Mouse (Mus musculus): Measurements from ENCODE around the gene Tmem44. TPM values are rescaled to one million over a fixed set of nuclear protein-coding genes. Genes with fewer than 3 reads are reported as not detected.

Gene Tmem44
- polyA plus RNA-seq, 1 experiment from 2014 or later = 69.3 TPM

- Histone ChIP-seq H3K4me3 (no peak overlapping the region), H3K9ac (no peak overlapping the region), H3K4me2 (no peak overlapping the region), H3K27me3 (no peaks in the 10 kb centered on the region), H3K36me3 (peaks cover 39% of the 10 kb centered on the region), H3K27ac (replicated peaks) (no peak overlapping the region), H3K4me1 (replicated peaks) (peaks cover 44% of the 10 kb centered on the region), H3K9me3 (no peaks in the 10 kb centered on the region)
- no peak for ATAC-seq (ENCODE audit: low read depth)
- WGBS = 60% methylated on average over 8 of the region's 8 CpGs
Observed at GRCm38 (mm10) chr16:30512375-30513049, 38.1 kb downstream of the Tmem44 start.

GRCm38 (mm10) chr16:30511563-30512340, 38.9 kb downstream of the Tmem44 start:
- WGBS = 87% methylated on average over 13 of the region's 13 CpGs
- Histone ChIP-seq H3K9me3 (no peaks in the 10 kb centered on the region), H3K4me1 (replicated peaks) (peaks cover 41% of the 10 kb centered on the region), H3K27ac (replicated peaks) (peak overlapping the region; percentile 93; the same call in 1 of the 2 replicates), H3K4me2 (peak overlapping the region; percentile 71), H3K4me3 (peak overlapping the region; percentile 57), H3K9ac (peak overlapping the region; percentile 85), H3K27me3 (no peaks in the 10 kb centered on the region), H3K36me3 (peaks cover 31% of the 10 kb centered on the region)
- no peak for ATAC-seq (ENCODE audit: low read depth)

GRCm38 (mm10) chr16:30510504-30511451, 39.9 kb downstream of the Tmem44 start:
- 4% methylated on average over 44 of the region's 44 CpGs for WGBS
- peak overlapping the region; percentile 93 for H3K27ac ChIP-seq (replicated peaks)
- H3K4me2 ChIP-seq = peak overlapping the region; percentile 71
- peaks cover 41% of the 10 kb centered on the region for H3K4me1 ChIP-seq (replicated peaks)
- peak; percentile 87 for ATAC-seq (ENCODE audit: low read depth)
- H3K27me3 ChIP-seq = no peaks in the 10 kb centered on the region
- peak overlapping the region; percentile 85 for H3K9ac ChIP-seq
- H3K36me3 ChIP-seq = peaks cover 24% of the 10 kb centered on the region
- H3K9me3 ChIP-seq = no peaks in the 10 kb centered on the region
- peak overlapping the region; percentile 57 for H3K4me3 ChIP-seq

- no peak for ATAC-seq (ENCODE audit: low read depth)
- Histone ChIP-seq H3K36me3 (peaks cover 17% of the 10 kb centered on the region), H3K27me3 (no peaks in the 10 kb centered on the region), H3K4me3 (peak overlapping the region; percentile 57), H3K4me2 (peak overlapping the region; percentile 71), H3K4me1 (replicated peaks) (peaks cover 41% of the 10 kb centered on the region), H3K27ac (replicated peaks) (peak overlapping the region; percentile 93), H3K9me3 (no peaks in the 10 kb centered on the region), H3K9ac (peak overlapping the region; percentile 85)
- 49% methylated on average over 9 of the region's 9 CpGs for WGBS
Observed at GRCm38 (mm10) chr16:30510091-30510490, 40.6 kb downstream of the Tmem44 start.

GRCm38 (mm10) chr16:30509340-30509739, 41.3 kb downstream of the Tmem44 start:
- Histone ChIP-seq H3K27ac (replicated peaks) (no peak overlapping the region), H3K4me3 (no peak overlapping the region), H3K36me3 (peaks cover 10% of the 10 kb centered on the region), H3K9ac (no peak overlapping the region), H3K9me3 (no peaks in the 10 kb centered on the region), H3K4me1 (replicated peaks) (peaks cover 40% of the 10 kb centered on the region), H3K27me3 (no peaks in the 10 kb centered on the region), H3K4me2 (no peak overlapping the region)
- 93% methylated on average over 12 of the region's 12 CpGs for WGBS
- ATAC-seq (ENCODE audit: low read depth) = no peak

- Histone ChIP-seq H3K4me3 (no peak overlapping the region), H3K9ac (no peak overlapping the region), H3K4me1 (replicated peaks) (peaks cover 34% of the 10 kb centered on the region), H3K4me2 (no peak overlapping the region), H3K36me3 (peaks cover 4% of the 10 kb centered on the region; the same call in 1 of the 2 replicates), H3K9me3 (no peaks in the 10 kb centered on the region), H3K27ac (replicated peaks) (no peak overlapping the region), H3K27me3 (no peaks in the 10 kb centered on the region)
- ATAC-seq (ENCODE audit: low read depth) = no peak
- WGBS = 92% methylated on average over 9 of the region's 9 CpGs
Observed at GRCm38 (mm10) chr16:30508738-30509137, 41.9 kb downstream of the Tmem44 start.

GRCm38 (mm10) chr16:30507120-30507519, 43.5 kb downstream of the Tmem44 start:
- no peak overlapping the region for H3K4me2 ChIP-seq
- H3K9me3 ChIP-seq = no peaks in the 10 kb centered on the region
- ATAC-seq (ENCODE audit: low read depth) = no peak
- no peak overlapping the region for H3K27ac ChIP-seq (replicated peaks)
- H3K4me1 ChIP-seq (replicated peaks) = peaks cover 24% of the 10 kb centered on the region
- WGBS = 64% methylated on average over 10 of the region's 10 CpGs
- H3K27me3 ChIP-seq = no peaks in the 10 kb centered on the region
- H3K4me3 ChIP-seq = no peak overlapping the region
- H3K9ac ChIP-seq = no peak overlapping the region
- no peaks in the 10 kb centered on the region for H3K36me3 ChIP-seq

- H3K27me3 ChIP-seq = no peaks in the 10 kb centered on the region
- no peak overlapping the region for H3K27ac ChIP-seq (replicated peaks)
- no peaks in the 10 kb centered on the region for H3K9me3 ChIP-seq
- H3K4me2 ChIP-seq = no peak overlapping the region
- H3K36me3 ChIP-seq = no peaks in the 10 kb centered on the region
- no peak overlapping the region for H3K4me3 ChIP-seq
- H3K4me1 ChIP-seq (replicated peaks) = peaks cover 12% of the 10 kb centered on the region
- no peak overlapping the region for H3K9ac ChIP-seq
- ATAC-seq (ENCODE audit: low read depth) = no peak
- WGBS = 64% methylated on average over 11 of the region's 11 CpGs
Observed at GRCm38 (mm10) chr16:30505311-30506031, 45.2 kb downstream of the Tmem44 start.

GRCm38 (mm10) chr16:30504856-30505255, 45.8 kb downstream of the Tmem44 start:
- Histone ChIP-seq H3K27me3 (no peaks in the 10 kb centered on the region), H3K36me3 (no peaks in the 10 kb centered on the region), H3K4me2 (no peak overlapping the region), H3K9ac (no peak overlapping the region), H3K9me3 (no peaks in the 10 kb centered on the region), H3K27ac (replicated peaks) (no peak overlapping the region), H3K4me1 (replicated peaks) (peaks cover 7% of the 10 kb centered on the region), H3K4me3 (no peak overlapping the region)
- ATAC-seq (ENCODE audit: low read depth) = no peak; the same call in 1 of the 2 replicates
- 72% methylated on average over 4 of the region's 4 CpGs for WGBS

- Histone ChIP-seq H3K9ac (no peak overlapping the region), H3K36me3 (no peaks in the 10 kb centered on the region), H3K4me1 (replicated peaks) (peaks cover 14% of the 10 kb centered on the region), H3K27me3 (no peaks in the 10 kb centered on the region), H3K9me3 (no peaks in the 10 kb centered on the region), H3K4me2 (no peak overlapping the region), H3K4me3 (no peak overlapping the region), H3K27ac (replicated peaks) (no peak overlapping the region)
- no peak for ATAC-seq (ENCODE audit: low read depth)
- 21% methylated on average over 15 of the region's 15 CpGs for WGBS
Observed at GRCm38 (mm10) chr16:30503958-30504357, 46.7 kb downstream of the Tmem44 start.

- no peaks in the 10 kb centered on the region for H3K9me3 ChIP-seq
- no peak overlapping the region for H3K9ac ChIP-seq
- H3K4me2 ChIP-seq = peak overlapping the region; percentile 32
- H3K27me3 ChIP-seq = no peaks in the 10 kb centered on the region
- no peaks in the 10 kb centered on the region for H3K36me3 ChIP-seq
- H3K4me3 ChIP-seq = no peak overlapping the region
- H3K4me1 ChIP-seq (replicated peaks) = peaks cover 14% of the 10 kb centered on the region
- WGBS = 47% methylated on average over 25 of the region's 25 CpGs
- ATAC-seq (ENCODE audit: low read depth) = no peak
- no peak overlapping the region for H3K27ac ChIP-seq (replicated peaks)
Observed at GRCm38 (mm10) chr16:30502221-30502891, 48.3 kb downstream of the Tmem44 start.
